Mouse (Mus musculus) layer of hippocampus, postnatal 36 days (tissue): ENCODE data around the gene Nckap5l. TPM values are rescaled to one million over a fixed set of nuclear protein-coding genes. Genes with fewer than 3 reads are reported as not detected.
"Not testable (repeated sequence)": the region's sequence is repeated elsewhere in the genome, so short reads cannot be mapped to it uniquely, and the experiment has no call there.

Experiments used
- DNase-seq, 2 experiments: peaks; one replicate each; pipeline ENCODE4 v3.0.0; 2022
- total RNA-seq, 2 experiments: library from RNA; stranded (reverse); gene quantifications; 2 replicates each; pipeline ENCODE4 v1.2.3; 2021

Nckap5l gene
- total RNA-seq, 2 experiments from 2014 or later = 20.3 to 20.9 TPM

DNA sequence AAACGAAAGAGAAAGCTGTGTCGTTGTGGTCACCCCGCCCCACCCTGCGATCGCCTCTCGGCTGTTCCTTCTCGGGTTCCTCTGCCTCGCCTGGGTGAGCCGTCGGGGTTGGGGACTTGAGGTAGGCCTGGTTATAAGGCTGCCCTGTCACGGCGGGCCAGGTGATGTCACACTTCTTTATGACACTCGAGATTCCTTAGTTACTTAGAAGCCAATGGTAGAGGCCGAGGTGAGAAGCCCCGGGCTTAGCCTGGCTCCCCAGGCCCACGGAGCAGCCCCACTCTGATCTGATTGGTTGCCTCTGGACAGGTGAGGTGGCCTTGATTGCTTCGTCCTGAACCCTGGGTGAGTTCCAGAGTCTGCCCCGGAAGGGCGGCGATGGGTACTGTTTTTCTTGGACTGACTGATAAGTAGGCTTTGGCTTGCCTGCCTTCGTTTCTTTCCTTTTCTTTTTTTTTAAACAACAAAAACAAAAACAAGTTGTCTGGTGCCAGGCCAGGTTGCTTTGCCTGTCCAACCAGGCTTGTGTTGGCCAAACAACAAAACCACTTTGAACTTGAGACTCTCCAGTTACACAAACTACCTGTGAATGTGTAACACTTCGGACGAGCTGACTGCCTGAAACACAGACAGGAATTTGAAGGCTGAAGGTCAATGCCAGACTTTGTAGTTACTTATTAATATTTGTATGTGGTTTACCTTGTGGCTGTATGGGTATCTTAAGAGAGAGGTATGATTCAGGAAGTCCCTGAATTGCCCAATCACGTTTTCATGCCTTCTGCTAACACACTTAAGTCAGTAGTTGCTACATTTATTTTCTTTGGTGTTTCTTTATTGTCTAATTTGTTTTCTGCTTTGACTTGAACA lies 63.9 kb downstream of the Nckap5l start:
- DNase-seq = no peak

DNA sequence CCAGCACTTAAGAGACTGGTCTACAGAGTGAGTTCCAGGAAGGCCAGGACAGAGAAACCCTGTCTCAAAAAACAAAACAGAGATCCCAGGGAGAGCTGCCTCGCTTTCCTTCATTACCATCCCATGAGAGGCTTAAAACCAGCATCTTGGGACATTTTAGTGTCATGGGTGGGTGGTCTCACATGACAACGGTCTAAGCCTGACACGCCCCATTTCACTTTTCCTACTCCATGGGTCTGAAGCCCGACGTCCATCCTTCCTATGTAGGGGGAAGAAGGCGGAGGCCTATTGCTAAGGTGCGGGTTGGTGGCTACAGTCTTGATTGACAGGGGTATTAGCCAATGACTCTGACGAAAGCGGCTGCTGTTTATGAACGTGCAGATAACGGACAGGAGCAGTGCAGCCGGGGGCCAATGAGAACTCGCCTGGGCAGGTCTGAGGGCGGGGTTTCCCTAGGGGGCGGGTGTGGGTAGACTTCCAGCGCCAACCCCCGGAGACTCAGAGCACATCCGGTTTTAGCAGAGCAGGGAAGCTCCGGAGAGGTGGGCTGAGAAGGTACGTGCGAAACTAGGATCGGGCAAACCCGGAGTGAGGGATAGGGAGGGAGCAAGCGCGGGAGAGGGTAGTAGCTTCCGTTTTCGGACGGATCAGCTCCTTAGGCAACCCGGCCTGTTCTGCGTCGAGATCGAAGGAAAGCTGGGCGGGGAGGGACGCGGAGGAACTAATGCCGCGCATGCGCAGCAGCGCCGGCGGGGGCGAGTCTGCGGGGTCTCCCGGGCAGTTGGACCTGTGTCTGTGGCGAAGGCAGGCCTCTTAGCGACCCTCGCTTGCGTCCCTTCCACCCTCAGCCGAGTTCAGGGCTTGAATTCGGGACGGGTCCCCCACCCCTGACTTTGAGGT lies 64.8 kb downstream of the Nckap5l start, which contains the start of gene Tmbim6:
Gene Tmbim6, plus strand, starts transcription at position 397 of the 900 bp plus-strand sequence.
- DNase-seq = peak; percentile 99

DNA sequence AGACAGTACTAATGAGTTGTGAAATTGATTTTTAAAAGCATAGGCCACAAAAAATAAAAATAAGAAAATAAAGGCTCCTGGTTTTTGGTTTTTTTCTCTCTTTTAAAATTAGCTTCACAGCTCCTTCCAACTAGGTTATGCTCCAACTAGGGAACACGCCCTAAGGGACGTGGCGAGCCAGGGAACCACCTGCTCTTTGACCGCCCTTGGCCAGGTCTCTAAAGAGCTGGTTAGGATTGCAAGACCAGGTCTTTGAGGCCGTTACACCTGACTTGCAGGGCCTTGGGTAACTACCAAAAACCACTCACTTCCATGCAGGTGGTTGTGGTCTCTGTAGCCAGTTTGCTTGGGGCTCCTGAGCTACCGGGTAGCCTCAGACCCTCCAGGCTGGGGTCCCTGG lies 65.6 kb downstream of the Nckap5l start:
- no peak for DNase-seq

DNA sequence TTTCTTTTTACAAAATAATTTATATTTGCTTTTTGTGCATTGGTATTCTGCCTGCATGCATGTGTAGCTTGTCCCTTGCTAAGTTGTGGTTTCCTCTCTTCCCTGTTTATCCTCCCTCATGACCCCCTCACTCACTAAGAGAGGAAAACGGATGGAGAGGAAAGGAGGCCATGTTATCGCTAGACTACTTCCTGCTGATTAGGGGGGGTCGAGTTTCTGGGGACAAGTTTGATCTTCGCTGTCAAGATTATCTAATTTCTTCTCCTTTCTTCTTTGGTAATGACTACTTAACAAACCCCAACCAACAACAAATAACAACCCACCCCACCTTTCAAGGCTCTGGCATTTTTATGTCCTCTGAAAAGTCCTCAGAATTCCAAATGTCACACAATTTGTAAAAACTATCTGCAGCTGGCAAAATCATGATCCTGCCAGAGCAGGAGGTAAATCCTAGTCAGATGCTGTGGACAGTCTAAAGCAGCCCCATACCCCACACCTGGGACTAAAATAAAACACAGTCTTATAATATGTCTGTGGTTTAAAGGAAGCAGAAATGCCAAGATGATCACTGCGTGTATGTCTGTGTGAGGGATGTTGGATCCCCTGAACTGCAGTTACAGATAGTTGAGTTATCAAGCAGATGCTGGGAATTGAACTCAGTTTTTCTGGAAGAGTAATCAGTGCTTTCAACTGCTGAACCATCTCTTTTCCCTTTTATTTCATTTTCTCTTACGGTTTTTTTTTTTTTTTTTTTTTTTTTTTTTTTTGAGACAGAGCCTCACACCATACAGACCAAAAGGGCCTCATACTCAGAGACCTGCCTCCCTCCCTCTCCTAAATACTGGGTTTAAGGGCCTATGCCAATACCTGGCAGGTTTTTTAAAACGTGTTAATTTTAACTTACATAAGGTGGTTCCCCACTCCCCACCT lies 66.8 kb downstream of the Nckap5l start:
- DNase-seq = no peak

DNA sequence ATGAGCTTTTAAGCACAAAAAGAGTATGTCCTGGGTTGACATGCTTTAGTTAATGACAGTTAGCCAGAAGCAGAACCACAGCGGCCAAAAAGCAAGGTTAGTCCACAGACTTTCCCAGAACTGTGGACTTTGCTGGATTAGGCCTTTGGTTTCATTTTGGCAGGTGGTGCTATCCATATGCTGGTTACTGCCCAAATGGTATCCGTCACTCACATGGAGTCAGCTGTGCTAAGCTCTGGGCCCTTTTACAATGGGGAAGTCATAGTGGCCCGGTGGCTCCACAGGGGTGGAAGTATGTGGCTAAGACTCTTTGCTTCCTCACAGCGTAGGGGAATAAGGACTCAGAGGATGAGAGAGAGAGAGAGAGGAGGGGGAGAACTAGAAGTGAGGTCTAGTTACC lies 69.6 kb downstream of the Nckap5l start:
- DNase-seq = no peak

DNA sequence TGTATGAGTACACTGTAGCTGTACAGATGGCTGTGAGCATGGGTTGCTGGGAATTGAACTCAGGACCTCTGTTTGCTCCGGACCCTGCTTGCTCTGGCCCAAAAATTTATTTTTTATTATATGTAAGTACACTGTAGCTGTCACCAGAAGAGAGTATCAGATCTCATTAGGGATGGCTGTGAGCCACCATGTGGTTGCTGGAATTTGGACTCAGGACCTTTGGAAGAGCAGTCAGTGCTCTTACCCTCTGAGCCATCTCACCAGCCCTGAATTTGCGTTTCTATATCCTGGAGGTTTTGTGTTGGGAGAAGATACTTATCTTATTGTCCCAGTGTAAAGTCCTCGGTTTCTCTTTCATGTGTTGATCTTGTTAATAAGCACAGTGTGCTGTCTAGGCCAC lies 70.8 kb downstream of the Nckap5l start:
- no peak for DNase-seq

DNA sequence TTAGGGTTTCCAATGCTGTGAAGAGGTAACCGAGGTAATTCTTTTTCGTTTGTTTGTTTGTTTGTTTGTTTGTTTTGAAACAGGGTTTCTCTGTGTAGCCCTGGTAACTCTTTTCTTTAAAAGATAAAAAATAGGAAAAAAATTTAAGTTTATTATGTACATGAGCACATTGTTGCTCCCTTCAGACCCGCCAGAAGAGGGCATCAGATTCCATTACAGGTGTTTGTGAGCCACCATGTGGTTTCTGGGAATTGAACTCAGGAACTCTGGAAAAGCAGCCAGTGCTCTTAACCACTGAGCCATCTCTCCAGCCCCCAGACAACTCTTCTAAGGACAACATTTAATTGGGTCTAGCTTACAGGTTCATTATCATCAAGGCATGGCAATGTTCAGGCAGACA lies 71.4 kb downstream of the Nckap5l start:
- not testable (repeated sequence) for DNase-seq

DNA sequence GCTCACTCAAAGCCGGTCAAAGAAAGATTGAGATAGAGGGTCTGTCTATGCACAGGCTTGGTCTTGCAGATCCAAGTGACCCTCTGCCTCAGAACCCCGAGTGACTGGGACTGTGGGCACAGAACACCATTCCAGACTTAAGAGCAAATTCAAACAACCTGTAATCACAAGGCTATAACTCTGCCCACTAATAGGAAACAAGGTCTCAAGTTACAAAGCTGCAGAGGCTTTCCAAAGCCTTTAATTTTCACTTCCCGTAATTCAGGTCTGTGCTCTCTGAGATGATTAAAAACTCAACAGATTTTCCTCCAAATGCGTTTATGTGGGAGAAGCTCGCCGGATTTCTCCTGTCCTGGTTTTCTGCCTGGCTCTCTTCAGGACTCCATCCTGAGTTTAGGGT lies 73.5 kb downstream of the Nckap5l start:
- DNase-seq = no peak

DNA sequence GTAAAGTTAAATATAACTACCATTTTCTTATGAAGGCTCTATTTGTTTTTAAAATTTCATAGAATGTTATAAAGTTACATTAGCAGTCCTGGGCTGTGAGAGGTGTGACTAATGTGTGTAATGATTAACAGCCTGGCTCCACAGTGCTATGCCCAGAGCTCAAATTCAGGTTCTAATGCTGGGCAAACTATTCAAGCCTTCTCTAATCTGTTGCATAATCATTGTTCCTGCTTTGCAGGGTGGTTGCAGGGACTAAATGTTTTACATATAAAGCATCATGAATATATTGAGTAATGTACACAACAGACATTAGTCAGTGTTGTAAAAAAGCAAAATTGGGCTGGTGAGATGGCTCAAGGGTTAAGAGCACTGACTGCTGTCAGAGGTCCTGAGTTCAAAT lies 74.7 kb downstream of the Nckap5l start:
- no peak for DNase-seq

DNA sequence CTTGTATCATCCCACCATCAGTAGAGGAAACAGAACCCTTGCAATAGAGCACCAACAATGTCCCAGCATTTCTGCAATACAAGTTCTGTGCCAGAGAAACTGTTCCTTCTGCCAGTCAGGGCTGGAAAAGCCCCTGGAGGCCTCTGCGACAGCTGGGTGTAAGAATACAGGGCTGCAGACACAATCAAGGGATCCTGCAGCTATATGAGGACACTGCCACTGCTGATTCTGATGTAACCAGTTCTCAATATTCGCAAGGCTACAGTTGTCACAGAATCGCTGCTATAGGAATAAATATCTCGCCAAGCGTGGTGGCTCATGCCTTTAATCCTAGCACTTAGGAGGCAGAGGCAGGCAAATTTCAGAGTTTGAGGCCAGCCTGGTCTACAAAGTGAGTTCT lies 81.3 kb downstream of the Nckap5l start:
- DNase-seq = no peak

DNA sequence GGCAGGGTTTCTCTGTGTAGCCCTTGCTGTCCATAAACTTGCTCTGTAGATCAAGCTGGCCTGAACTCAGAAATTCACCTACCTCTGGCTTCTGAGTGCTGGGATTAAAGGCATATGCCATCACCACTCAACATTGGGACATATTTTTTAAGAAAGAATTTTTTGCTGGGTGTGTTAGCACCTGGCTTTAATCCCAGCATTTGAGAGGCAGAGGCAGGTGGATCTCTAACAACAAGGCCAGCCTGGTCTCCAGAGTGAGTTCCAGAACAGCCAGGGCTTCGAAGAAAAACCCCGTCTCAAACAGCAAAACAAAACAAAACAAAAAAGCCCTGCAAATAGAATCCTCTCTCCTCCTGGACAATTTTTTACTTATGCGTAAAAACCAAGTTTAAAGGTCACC lies 82.0 kb downstream of the Nckap5l start:
- no peak for DNase-seq

DNA sequence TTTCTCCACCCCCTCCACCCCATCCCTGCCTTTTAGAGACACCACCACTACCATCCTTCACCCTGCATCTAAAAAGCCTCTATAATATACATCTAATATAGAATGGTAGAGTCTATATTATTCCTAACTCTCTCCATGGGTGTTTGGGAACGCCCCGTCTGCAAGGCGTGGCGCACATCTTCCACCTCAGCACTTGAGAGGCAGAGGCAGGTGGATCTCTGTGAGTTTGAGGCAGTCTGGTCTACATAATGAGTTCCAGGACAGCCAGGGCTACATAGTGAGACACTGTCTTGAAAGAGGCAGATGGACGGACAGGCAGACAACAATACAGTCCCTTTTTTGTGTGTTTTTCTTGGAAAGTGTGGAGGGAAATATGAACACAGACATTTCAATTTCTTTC lies 82.5 kb downstream of the Nckap5l start:
- DNase-seq = no peak

DNA sequence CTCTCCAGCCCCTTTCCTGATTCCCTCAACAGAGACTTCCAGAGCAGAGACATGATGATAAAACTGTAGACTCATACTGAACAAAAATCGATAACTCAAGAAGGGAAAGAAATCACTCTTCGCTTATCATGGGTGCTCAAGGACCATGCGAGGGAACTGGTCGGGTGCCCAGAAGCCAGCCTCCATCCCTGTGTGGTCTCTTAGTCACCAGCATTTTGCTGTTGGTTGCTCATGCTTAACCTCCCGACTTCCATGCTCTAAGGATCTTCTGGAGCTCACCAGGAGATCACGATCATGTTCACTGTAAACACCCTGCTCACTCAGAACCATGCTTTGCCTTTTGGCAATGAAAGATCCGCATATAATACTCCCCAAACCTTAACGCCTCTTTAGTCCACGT lies 84.8 kb downstream of the Nckap5l start:
- no peak for DNase-seq

Other genes starting within 250 kb of the Nckap5l start
- 10 to 100 TPM; 71.6 to 78.9 TPM for gene Kcnh3, start 232.9 kb downstream of the Nckap5l start, total RNA-seq
- gene Mcrs1, start 205.8 kb downstream of the Nckap5l start, total RNA-seq = 10 to 100 TPM; 63.3 to 71.5 TPM
- gene Prpf40b, start 162.7 kb downstream of the Nckap5l start, total RNA-seq = 10 to 100 TPM; 96.8 to 98.3 TPM
- gene Fam186b, start 161.9 kb downstream of the Nckap5l start, total RNA-seq = 1 to 10 TPM; 1.1 to 1.6 TPM
- gene Fmnl3, start 87.3 kb downstream of the Nckap5l start, total RNA-seq = 1 to 10 TPM; 9.2 to 10.0 TPM
- gene Tmbim6, start 64.9 kb downstream of the Nckap5l start, total RNA-seq = 100 to 1,000 TPM; 357 TPM
- 1 to 10 TPM; 3.9 to 5.0 TPM for gene Bcdin3d, start 17.0 kb upstream of the Nckap5l start, total RNA-seq
- gene Faim2, start 70.4 kb upstream of the Nckap5l start, total RNA-seq = 100 to 1,000 TPM; 373 to 394 TPM
- gene Aqp2, start 121.3 kb upstream of the Nckap5l start, total RNA-seq = not detected
- not detected for gene Aqp5, start 133.0 kb upstream of the Nckap5l start, total RNA-seq
- under 1 TPM in 1 of 2 experiments, not detected in 1; 0.25 TPM for gene Aqp6, start 143.7 kb upstream of the Nckap5l start, total RNA-seq
- gene Racgap1, start 193.9 kb upstream of the Nckap5l start, total RNA-seq = 1 to 10 TPM; 5.2 TPM
- gene Asic1, start 212.6 kb upstream of the Nckap5l start, total RNA-seq = 10 to 100 TPM; 34.4 to 36.3 TPM
- gene Smarcd1, start 244.4 kb upstream of the Nckap5l start, total RNA-seq = 100 to 1,000 TPM; 106 to 109 TPM
- gene Gm17349, start 247.7 kb upstream of the Nckap5l start, total RNA-seq = 1 to 10 TPM; 4.1 to 6.3 TPM